Mouse (Mus musculus) brain, embryonic 14.5 days (tissue): ENCODE results near the gene Fcf1.

ENCODE experiments used
- CTCF ChIP-seq: fragments of 200-500 bp; IDR thresholded peaks from 2 replicates; pipeline ENCODE4 v1.5.1; 2012; ENCODE audit warnings: inconsistent platforms, mild to moderate bottlenecking, moderate library complexity, borderline replicate concordance; ENCODE audit not compliant: insufficient read depth, insufficient read length; ENCODE audit errors: extremely low read depth
- POLR2A ChIP-seq: fragments of 200-500 bp; IDR thresholded peaks from 2 replicates; pipeline ENCODE4 v1.6.1; 2012; ENCODE audit warnings: mild to moderate bottlenecking, inconsistent platforms, borderline replicate concordance; ENCODE audit not compliant: poor library complexity, insufficient read depth, insufficient read length, severe bottlenecking; ENCODE audit errors: extremely low read depth

DNA sequence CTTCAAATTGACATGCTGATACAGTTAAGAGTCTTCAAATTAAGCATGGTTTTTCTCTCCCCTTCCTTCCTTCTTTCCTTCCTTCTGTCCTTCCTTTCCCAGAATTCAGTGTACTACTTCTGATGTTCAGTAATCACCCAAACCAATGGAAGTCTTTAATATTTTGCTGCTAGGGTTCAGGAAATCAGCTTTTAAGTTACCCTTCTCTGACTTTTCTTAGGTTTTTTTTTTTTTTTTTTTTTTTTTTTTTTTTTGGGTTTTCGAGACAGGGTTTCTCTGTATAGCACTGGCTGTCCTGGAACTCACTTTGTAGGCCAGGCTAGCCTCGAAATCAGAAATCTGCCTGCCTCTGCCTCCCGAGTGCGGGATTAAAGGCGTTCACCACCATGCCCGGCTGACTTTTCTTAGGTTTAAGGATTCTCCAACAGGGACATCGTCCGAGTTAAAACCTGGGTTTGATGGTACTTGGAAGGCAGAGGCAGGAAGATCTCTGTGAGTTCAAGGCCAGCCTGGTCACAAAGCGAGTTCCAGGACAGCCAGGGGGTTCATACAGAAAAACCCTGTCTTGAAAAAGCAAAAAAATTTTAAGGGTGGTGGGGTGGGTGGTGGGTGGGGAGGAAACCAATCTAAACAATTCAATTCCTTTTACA, 24.5 kb downstream of the Fcf1 start:
- TF ChIP-seq CTCF (no peak), POLR2A (no peak)
